19 mouse cellular contexts compared by ENCODE assay signal in the genomic region with DNA sequence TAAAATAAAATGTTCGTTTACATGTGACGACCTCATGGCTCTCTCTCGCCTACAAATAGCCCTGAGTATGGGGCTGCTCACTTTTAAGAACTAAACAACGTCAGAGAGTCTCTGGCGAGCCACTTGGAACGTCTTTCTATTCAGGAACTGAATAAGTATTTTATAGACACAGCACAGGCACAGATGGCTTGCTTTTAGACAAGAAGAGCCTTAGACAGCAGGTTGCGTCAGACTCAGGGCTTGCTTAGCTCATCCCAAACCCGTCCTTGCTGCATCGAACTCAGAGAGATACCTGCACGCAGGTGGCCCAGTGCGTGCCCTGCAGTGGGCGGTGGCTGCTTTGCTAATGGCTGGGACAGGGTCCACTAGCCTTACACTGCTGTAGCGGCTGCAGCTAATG.
A peak's percentile ranks its signal among the peaks of the same experiment; 100 is the strongest.
DNase-seq lines count a peak whose midpoint lies in the region; ATAC-seq and TF ChIP-seq lines count a peak whose summit lies in the region.
"Had no signal": no experiment of that assay in that cellular context is flagged by ENCODE, and none has a peak within 500 bp of the region (broad histone marks: within the 10 kb centered on the region; RNA-seq: fewer than 3 reads in every experiment).

No protein-coding gene starts in this region.

- no peak overlapping the region for H3K4me2 ChIP-seq in hindbrain, embryonic 13.5 days
- no peak overlapping the region for H3K4me2 ChIP-seq in hindbrain, embryonic 16.5 days (ENCODE audit: low read length)
- H3K4me2 ChIP-seq in neural tube, embryonic 13.5 days = no peak overlapping the region
- no peak overlapping the region for H3K4me2 ChIP-seq in neural tube, embryonic 15.5 days
- H3K4me2 ChIP-seq in embryonic facial prominence, embryonic 13.5 days = no peak overlapping the region
- no peak overlapping the region for H3K4me2 ChIP-seq in forebrain, postnatal 0 days (ENCODE audit: low read depth)
- H3K4me2 ChIP-seq: heart, embryonic 13.5 days; limb, embryonic 12.5 days had no signal

- H3K4me1 ChIP-seq in hindbrain, embryonic 13.5 days (replicated peaks) = peaks cover 45% of the 10 kb centered on the region
- H3K4me1 ChIP-seq in hindbrain, embryonic 16.5 days (ENCODE audit: control insufficient read depth, insufficient read depth, low read depth, low read length) = peaks cover 8% of the 10 kb centered on the region
- peaks cover 43% of the 10 kb centered on the region for H3K4me1 ChIP-seq in neural tube, embryonic 13.5 days (replicated peaks)
- peaks cover 20% of the 10 kb centered on the region for H3K4me1 ChIP-seq in neural tube, embryonic 15.5 days
- peaks cover 65% of the 10 kb centered on the region for H3K4me1 ChIP-seq in embryonic facial prominence, embryonic 13.5 days
- peaks cover 14% of the 10 kb centered on the region; the same call in 1 of the 2 replicates for H3K4me1 ChIP-seq in forebrain, postnatal 0 days (ENCODE audit: insufficient read depth)

- DNase-seq in forebrain, postnatal 0 days = peak; percentile 55
- DNase-seq in cerebellum, postnatal 14 days = no peak
- DNase-seq: adrenal gland, postnatal 14 days; cerebellum, postnatal 10 days; gastrocnemius, postnatal 36 days; kidney, adult 11 months; kidney, postnatal 25 days; layer of hippocampus, postnatal 36 days; lung, postnatal 10 days; right cerebral cortex, postnatal 14 days had no signal

- peak overlapping the region; percentile 18; the same call in 1 of the 2 replicates for H3K27ac ChIP-seq in hindbrain, embryonic 13.5 days
- H3K27ac ChIP-seq in hindbrain, embryonic 16.5 days (ENCODE audit: low read depth, low read length) = no peak overlapping the region
- H3K27ac ChIP-seq in neural tube, embryonic 13.5 days (replicated peaks) = 0 out of 2 replicates have a peak overlapping the region, but pooled peaks have one; percentile 20
- H3K27ac ChIP-seq in neural tube, embryonic 15.5 days (replicated peaks) = no peak overlapping the region
- peak overlapping the region; percentile 44; the same call in 1 of the 2 replicates for H3K27ac ChIP-seq in embryonic facial prominence, embryonic 13.5 days
- H3K27ac ChIP-seq in forebrain, postnatal 0 days (ENCODE audit: low read depth, low read length) = peak overlapping the region; percentile 78
- H3K27ac ChIP-seq: limb, embryonic 12.5 days; liver, embryonic 14.5 days had no signal

- H3K4me3 ChIP-seq in hindbrain, embryonic 13.5 days = no peak overlapping the region
- H3K4me3 ChIP-seq in hindbrain, embryonic 16.5 days (ENCODE audit: low read length) = no peak overlapping the region
- H3K4me3 ChIP-seq in neural tube, embryonic 13.5 days = no peak overlapping the region
- no peak overlapping the region for H3K4me3 ChIP-seq in neural tube, embryonic 15.5 days (replicated peaks)
- H3K4me3 ChIP-seq in embryonic facial prominence, embryonic 13.5 days = no peak overlapping the region
- H3K4me3 ChIP-seq in forebrain, postnatal 0 days (ENCODE audit: low read depth, low read length) = no peak overlapping the region
- H3K4me3 ChIP-seq: heart, embryonic 13.5 days; limb, embryonic 12.5 days had no signal

- WGBS in hindbrain, embryonic 13.5 days = 74% methylated on average over 13 of the region's 13 CpGs
- WGBS in hindbrain, embryonic 16.5 days = 68% methylated on average over 13 of the region's 13 CpGs
- WGBS in neural tube, embryonic 13.5 days = 65% methylated on average over 13 of the region's 13 CpGs
- 58% methylated on average over 13 of the region's 13 CpGs for WGBS in neural tube, embryonic 15.5 days
- 81% methylated on average over 13 of the region's 13 CpGs for WGBS in embryonic facial prominence, embryonic 13.5 days
- 41% methylated on average over 13 of the region's 13 CpGs for WGBS in forebrain, postnatal 0 days

- no peak for ATAC-seq in hindbrain, embryonic 13.5 days (ENCODE audit: low FRiP score)
- ATAC-seq in hindbrain, embryonic 16.5 days = no peak
- ATAC-seq in neural tube, embryonic 13.5 days (ENCODE audit: low read depth) = no peak
- no peak for ATAC-seq in neural tube, embryonic 15.5 days (ENCODE audit: low FRiP score)
- ATAC-seq in embryonic facial prominence, embryonic 13.5 days (ENCODE audit: insufficient number of reproducible peaks, insufficient read depth, low FRiP score, low TSS enrichment, low read depth) = no peak
- peak; percentile 29 for ATAC-seq in forebrain, postnatal 0 days

- no peak for TF ChIP-seq CTCF in forebrain, postnatal 0 days (IDR thresholded peaks at IDR 0.05; ENCODE audit: low read depth)

- peaks cover 14% of the 10 kb centered on the region for H3K9me3 ChIP-seq in hindbrain, embryonic 13.5 days
- peaks cover 5% of the 10 kb centered on the region; the same call in 1 of the 2 replicates for H3K9me3 ChIP-seq in hindbrain, embryonic 16.5 days (ENCODE audit: control insufficient read depth, low read length)
- H3K9me3 ChIP-seq in neural tube, embryonic 13.5 days = peaks cover 15% of the 10 kb centered on the region
- H3K9me3 ChIP-seq in neural tube, embryonic 15.5 days (replicated peaks) = no peaks in the 10 kb centered on the region
- peaks cover 16% of the 10 kb centered on the region for H3K9me3 ChIP-seq in embryonic facial prominence, embryonic 13.5 days
- H3K9me3 ChIP-seq in forebrain, postnatal 0 days (ENCODE audit: low read length) = no peaks in the 10 kb centered on the region

- peaks cover 18% of the 10 kb centered on the region for H3K36me3 ChIP-seq in hindbrain, embryonic 13.5 days
- peaks cover 11% of the 10 kb centered on the region for H3K36me3 ChIP-seq in hindbrain, embryonic 16.5 days (ENCODE audit: control insufficient read depth, insufficient read depth, low read length)
- H3K36me3 ChIP-seq in neural tube, embryonic 13.5 days = peaks cover 21% of the 10 kb centered on the region
- H3K36me3 ChIP-seq in neural tube, embryonic 15.5 days = peaks cover 13% of the 10 kb centered on the region
- peaks cover 32% of the 10 kb centered on the region for H3K36me3 ChIP-seq in embryonic facial prominence, embryonic 13.5 days
- H3K36me3 ChIP-seq in forebrain, postnatal 0 days (ENCODE audit: insufficient read depth) = peaks cover 15% of the 10 kb centered on the region

- peak overlapping the region; percentile 6; the same call in 1 of the 2 replicates for H3K9ac ChIP-seq in hindbrain, embryonic 13.5 days
- no peak overlapping the region for H3K9ac ChIP-seq in hindbrain, embryonic 16.5 days (ENCODE audit: low read depth, low read length)
- H3K9ac ChIP-seq in neural tube, embryonic 13.5 days = no peak overlapping the region
- H3K9ac ChIP-seq in neural tube, embryonic 15.5 days (replicated peaks) = no peak overlapping the region
- no peak overlapping the region for H3K9ac ChIP-seq in embryonic facial prominence, embryonic 13.5 days
- no peak overlapping the region for H3K9ac ChIP-seq in forebrain, postnatal 0 days
- H3K9ac ChIP-seq: limb, embryonic 12.5 days; liver, embryonic 14.5 days had no signal

- 0 out of 2 replicates have a peak, but pooled peaks cover 3% of the 10 kb centered on the region for H3K27me3 ChIP-seq in hindbrain, embryonic 13.5 days
- no peaks in the 10 kb centered on the region for H3K27me3 ChIP-seq in hindbrain, embryonic 16.5 days (replicated peaks; ENCODE audit: control insufficient read depth, insufficient read depth, low read length)
- H3K27me3 ChIP-seq in neural tube, embryonic 13.5 days = no peaks in the 10 kb centered on the region
- H3K27me3 ChIP-seq in neural tube, embryonic 15.5 days (replicated peaks) = 0 out of 2 replicates have a peak, but pooled peaks cover 3% of the 10 kb centered on the region
- H3K27me3 ChIP-seq in embryonic facial prominence, embryonic 13.5 days = no peaks in the 10 kb centered on the region
- H3K27me3 ChIP-seq in forebrain, postnatal 0 days (ENCODE audit: insufficient read depth, low read length) = no peaks in the 10 kb centered on the region
- H3K27me3 ChIP-seq: CH12.LX; heart, embryonic 13.5 days; limb, embryonic 12.5 days had no signal

Comparison
In these comparisons a context has a peak if more than half of its experiments do, and no peak if none do; other contexts are left out.
1. H3K27ac ChIP-seq: peak in hindbrain, embryonic 13.5 days (single experiment), neural tube, embryonic 13.5 days (single experiment), embryonic facial prominence, embryonic 13.5 days (single experiment) and forebrain, postnatal 0 days (single experiment); none in hindbrain, embryonic 16.5 days (single experiment) and neural tube, embryonic 15.5 days (single experiment).